Mouse (Mus musculus) heart, adult 2 months (tissue): ENCODE results near the gene Hnrnpf.

Experiments
- CTCF ChIP-seq: fragments of 200-600 bp; IDR thresholded peaks from 2 replicates; pipeline ENCODE4 v1.8.1; 2022; ENCODE audit warnings: antibody characterized with exemption, mild to moderate bottlenecking, moderate library complexity
- EP300 ChIP-seq: fragments of 200-500 bp; IDR thresholded peaks from 2 replicates; pipeline ENCODE4 v1.6.1; 2011; ENCODE audit warnings: low read depth, low read length, control low read depth; ENCODE audit not compliant: insufficient read depth

DNA sequence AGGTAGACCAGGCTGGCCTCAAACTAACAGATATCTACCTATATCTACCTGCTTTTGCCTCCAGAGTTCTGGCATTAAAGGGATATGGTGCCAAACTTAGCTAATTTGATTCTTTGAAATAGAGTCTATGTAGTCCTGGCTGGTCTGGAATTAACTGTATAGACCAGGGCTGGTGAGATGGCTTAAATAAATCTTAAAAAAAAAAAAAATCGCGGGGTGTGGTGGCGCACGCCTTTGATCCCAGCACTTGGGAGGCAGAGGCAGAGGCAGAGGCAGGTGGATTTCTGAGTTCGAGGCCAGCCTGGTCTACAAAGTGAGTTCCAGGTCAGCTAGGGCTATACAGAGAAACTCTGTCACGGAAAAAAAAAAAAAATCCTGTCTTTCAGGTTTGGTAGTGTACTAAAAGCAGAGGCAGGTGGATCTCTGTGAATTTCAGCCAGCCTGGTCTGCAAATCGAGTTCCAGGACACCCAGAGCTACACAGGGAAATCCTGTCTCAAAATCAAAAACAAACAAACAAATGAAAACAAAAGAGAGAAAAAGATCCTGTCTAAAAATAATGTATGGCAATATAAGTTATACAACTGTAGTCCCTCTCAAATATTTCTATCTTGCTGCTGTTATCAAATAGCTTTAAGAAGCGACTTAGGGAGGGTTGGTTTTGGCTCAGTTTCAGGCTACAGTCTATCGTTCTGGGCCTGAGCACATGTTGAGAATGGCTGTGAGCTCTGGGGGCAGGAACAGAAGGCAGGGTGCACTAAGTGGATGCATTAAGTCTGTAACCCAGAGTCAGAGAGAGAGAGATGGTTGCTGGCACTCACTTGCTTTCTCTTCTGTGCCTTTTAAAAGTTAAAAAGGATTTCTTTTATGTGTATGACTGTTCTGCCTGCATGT lies 1.6 kb downstream of the Hnrnpf start:
- no peak for TF ChIP-seq CTCF
- no peak for TF ChIP-seq EP300
